Mouse (Mus musculus) neural tube, embryonic 15.5 days (tissue): Measurements from ENCODE around the gene Hspa5. TPM values are rescaled to one million over a fixed set of nuclear protein-coding genes. Genes with fewer than 3 reads are reported as not detected.
"Not testable (repeated sequence)": the region's sequence is repeated elsewhere in the genome, so short reads cannot be mapped to it uniquely, and the experiment has no call there.

ENCODE experiments used
- ATAC-seq: fragments of 200-750 bp; cut with Nextera tagmentation; 2 replicates; pipeline ENCODE4 v1.8.0; 2017; ENCODE audit warnings: mild to moderate bottlenecking, moderate TSS enrichment, moderate library complexity; ENCODE audit not compliant: low FRiP score
- H3K27ac ChIP-seq: fragments of 300-500 bp; sonication (generic); replicated peaks from 2 replicates; pipeline ENCODE4 v1.5.1; 2015; ENCODE audit warnings: mild to moderate bottlenecking, inconsistent platforms
- H3K27me3 ChIP-seq: fragments of 300-500 bp; sonication (generic); replicated peaks from 2 replicates; pipeline ENCODE4 v1.6.1; 2015; ENCODE audit warnings: inconsistent platforms
- H3K36me3 ChIP-seq: fragments of 300-500 bp; sonication (generic); 2 replicates; pipeline ENCODE4 v1.6.1; 2015; ENCODE audit warnings: inconsistent platforms
- H3K4me1 ChIP-seq: fragments of 300-500 bp; sonication (generic); 2 replicates; pipeline ENCODE4 v1.6.1; 2015; ENCODE audit warnings: inconsistent platforms
- H3K4me2 ChIP-seq: fragments of 300-500 bp; sonication (generic); 2 replicates; pipeline ENCODE4 v1.6.1; 2015; ENCODE audit warnings: inconsistent platforms, mild to moderate bottlenecking, moderate library complexity
- H3K4me3 ChIP-seq: fragments of 300-500 bp; sonication (generic); replicated peaks from 2 replicates; pipeline ENCODE4 v1.5.1; 2015; ENCODE audit warnings: mild to moderate bottlenecking, inconsistent platforms
- H3K9ac ChIP-seq: fragments of 300-500 bp; sonication (generic); replicated peaks from 2 replicates; pipeline ENCODE4 v1.6.1; 2015; ENCODE audit warnings: mild to moderate bottlenecking, inconsistent platforms
- H3K9me3 ChIP-seq: fragments of 300-500 bp; sonication (generic); replicated peaks from 2 replicates; pipeline ENCODE4 v1.6.1; 2016; ENCODE audit warnings: inconsistent platforms
- WGBS: fragments of 180-500 bp; shearing (Covaris S2); methylation state at CpG from one replicate; pipeline ENCODE4 v1.1.7; 2015; ENCODE audit warnings: mixed read lengths; 5-methylcytosine and 5-hydroxymethylcytosine counted together
- polyA plus RNA-seq: library from polyadenylated mRNA; unstranded; fragments of >200 nt; fragmentation: Nextera tagmentation; extraction: Ambion mirVana; gene quantifications from 2 replicates; pipeline ENCODE4 v1.2.1, GENCODE M21; 2015

The Hspa5 gene
- polyA plus RNA-seq, 1 experiment from 2014 or later, result 475 TPM

DNA sequence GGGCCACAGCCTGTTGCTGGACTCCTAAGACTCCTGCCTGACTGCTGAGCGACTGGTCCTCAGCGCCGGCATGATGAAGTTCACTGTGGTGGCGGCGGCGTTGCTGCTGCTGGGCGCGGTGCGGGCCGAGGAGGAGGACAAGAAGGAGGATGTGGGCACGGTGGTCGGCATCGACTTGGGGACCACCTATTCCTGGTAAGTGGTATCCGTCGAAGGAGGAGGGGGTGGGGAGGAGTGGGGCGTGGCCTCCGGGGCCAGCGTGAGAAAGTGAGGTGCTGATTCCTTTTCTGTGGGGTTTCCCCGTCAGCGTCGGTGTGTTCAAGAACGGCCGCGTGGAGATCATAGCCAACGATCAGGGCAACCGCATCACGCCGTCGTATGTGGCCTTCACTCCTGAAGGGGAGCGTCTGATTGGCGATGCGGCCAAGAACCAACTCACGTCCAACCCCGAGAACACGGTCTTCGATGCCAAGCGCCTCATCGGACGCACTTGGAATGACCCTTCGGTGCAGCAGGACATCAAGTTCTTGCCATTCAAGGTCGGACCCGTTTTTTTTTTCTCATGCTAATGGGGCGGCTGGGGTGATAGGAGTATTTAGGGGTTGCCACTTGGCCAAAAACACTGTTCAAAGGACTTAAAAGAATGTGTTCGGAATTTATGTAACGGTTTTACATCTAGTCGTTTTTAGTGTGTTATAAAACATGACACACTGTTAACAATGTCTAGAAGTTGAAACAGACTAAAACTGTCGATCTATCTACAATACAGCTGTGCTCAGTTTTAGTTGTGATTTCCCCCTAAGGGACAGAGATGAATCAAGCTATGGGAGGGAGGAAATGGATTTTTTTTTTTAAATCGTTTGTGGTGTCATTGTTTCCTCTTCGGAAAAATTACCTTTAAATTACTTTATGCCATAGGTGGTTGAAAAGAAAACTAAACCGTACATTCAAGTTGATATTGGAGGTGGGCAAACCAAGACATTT is 774 bp downstream of the Hspa5 start:
- H3K9ac ChIP-seq, result peak overlapping the region; percentile 94
- peak; percentile 46 for ATAC-seq
- H3K27ac ChIP-seq, result peak overlapping the region; percentile 91
- peak overlapping the region; percentile 69 for H3K4me2 ChIP-seq
- H3K27me3 ChIP-seq, result no peaks in the 10 kb centered on the region
- 4% methylated on average over 50 of the region's 50 CpGs for WGBS
- H3K9me3 ChIP-seq, result no peaks in the 10 kb centered on the region
- peaks cover 58% of the 10 kb centered on the region for H3K4me1 ChIP-seq
- peaks cover 39% of the 10 kb centered on the region for H3K36me3 ChIP-seq
- H3K4me3 ChIP-seq, result peak overlapping the region; percentile 81

GRCm38 (mm10) chr2:34773673-34774072 is 1.9 kb downstream of the Hspa5 start:
- Histone ChIP-seq H3K9me3 (no peaks in the 10 kb centered on the region), H3K9ac (0 out of 2 replicates have a peak overlapping the region, but pooled peaks have one; percentile 94), H3K36me3 (peaks cover 48% of the 10 kb centered on the region), H3K4me1 (peaks cover 69% of the 10 kb centered on the region), H3K4me3 (peak overlapping the region; percentile 81), H3K27ac (no peak overlapping the region), H3K4me2 (peak overlapping the region; percentile 69), H3K27me3 (no peaks in the 10 kb centered on the region)
- no peak for ATAC-seq
- WGBS, result 93% methylated on average over 4 of the region's 4 CpGs

- Histone ChIP-seq H3K27ac (no peak overlapping the region), H3K4me3 (peak overlapping the region; percentile 81; the same call in 1 of the 2 replicates)
Measured at GRCm38 (mm10) chr2:34774493-34774892, 2.7 kb downstream of the Hspa5 start.

GRCm38 (mm10) chr2:34777237-34777868 is 5.6 kb downstream of the Hspa5 start:
- Histone ChIP-seq H3K27me3 (no peaks in the 10 kb centered on the region), H3K4me1 (peaks cover 59% of the 10 kb centered on the region), H3K9me3 (no peaks in the 10 kb centered on the region), H3K36me3 (peaks cover 61% of the 10 kb centered on the region), H3K9ac (no peak overlapping the region), H3K4me3 (no peak overlapping the region), H3K27ac (no peak overlapping the region), H3K4me2 (peak overlapping the region; percentile 40)
- 74% methylated on average over 1 of the region's 1 CpGs for WGBS
- no peak for ATAC-seq

More at GRCm38 (mm10) chr2:34774493-34774892, 2.7 kb downstream of the Hspa5 start:
- H3K4me2 ChIP-seq, result peak overlapping the region; percentile 69
- H3K36me3 ChIP-seq, result peaks cover 56% of the 10 kb centered on the region
- WGBS, result 91% methylated on average over 6 of the region's 6 CpGs
- no peaks in the 10 kb centered on the region for H3K9me3 ChIP-seq
- no peak for ATAC-seq
- H3K9ac ChIP-seq, result no peak overlapping the region
- H3K4me1 ChIP-seq, result peaks cover 69% of the 10 kb centered on the region
- H3K27me3 ChIP-seq, result no peaks in the 10 kb centered on the region

DNA sequence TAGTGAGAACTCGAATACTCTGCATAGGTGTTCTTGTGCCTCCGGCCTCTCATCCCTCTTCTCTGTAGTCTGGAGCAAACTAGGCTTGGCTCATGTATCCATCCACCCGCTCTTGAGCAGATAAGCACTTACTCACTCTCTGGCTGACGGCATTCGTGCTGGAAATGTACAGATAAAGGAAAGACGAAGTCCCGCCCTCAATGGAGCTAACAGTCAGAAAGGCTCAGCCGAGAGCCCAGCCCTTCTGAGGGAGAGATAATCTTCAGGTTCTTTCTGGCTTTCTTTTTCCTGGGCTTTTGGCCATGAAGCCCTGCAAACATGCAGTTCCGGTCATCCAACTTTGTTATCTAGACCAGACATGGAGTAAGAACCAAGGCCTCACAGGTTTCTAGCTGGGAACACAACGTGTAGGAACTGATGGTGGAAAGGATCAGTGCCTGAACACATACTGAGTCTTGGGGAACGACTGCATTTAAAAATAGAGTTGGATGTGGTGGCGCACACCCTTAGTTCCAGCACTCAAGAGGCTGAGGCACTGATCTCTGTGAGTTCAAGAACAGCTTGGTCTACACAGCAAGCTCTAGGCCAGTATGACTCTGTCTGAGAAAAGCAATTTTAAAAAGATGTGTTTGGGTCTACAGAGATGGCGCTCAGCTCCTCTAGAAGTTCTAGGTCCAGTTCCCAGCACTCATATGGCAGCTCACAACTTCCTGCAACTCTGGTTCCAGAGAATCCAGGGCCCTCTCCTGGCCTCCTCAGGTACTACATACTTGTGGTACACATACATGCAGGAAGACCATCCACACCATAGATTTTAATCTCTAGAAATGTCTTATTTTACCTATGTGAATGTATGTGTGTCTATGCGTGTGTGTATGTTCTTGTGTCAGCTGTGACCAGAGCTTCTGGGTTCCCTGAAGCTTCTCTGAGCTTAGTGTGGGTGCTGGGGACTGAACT is 11.6 kb downstream of the Hspa5 start:
- ATAC-seq, result no peak
- Histone ChIP-seq H3K4me2 (no peak overlapping the region), H3K36me3 (peaks cover 46% of the 10 kb centered on the region), H3K4me1 (peaks cover 3% of the 10 kb centered on the region), H3K4me3 (no peak overlapping the region), H3K9ac (no peak overlapping the region), H3K27ac (no peak overlapping the region), H3K27me3 (no peaks in the 10 kb centered on the region), H3K9me3 (no peaks in the 10 kb centered on the region)
- 91% methylated on average over 14 of the region's 14 CpGs for WGBS

DNA sequence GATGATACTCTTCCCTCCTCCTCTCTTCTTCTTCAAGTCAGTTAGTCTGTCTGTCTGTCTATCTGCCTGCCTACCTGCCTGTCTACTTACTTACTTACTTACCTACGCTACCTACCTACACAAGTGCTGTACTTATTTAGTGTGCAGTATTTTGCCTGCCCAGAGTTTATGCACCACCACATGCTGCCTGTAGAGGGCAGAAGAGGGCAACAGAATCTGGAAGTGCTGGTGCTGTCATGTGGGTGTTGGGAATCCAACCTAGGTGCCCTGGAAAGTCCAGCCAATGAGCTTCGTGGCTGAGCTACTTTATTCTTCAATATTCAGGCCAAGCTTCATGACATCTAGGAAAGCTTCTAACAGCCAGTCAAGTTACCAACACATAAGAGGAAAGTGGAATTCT is 12.3 kb downstream of the Hspa5 start:
- Histone ChIP-seq H3K4me2 (no peak overlapping the region), H3K27ac (no peak overlapping the region), H3K9me3 (no peaks in the 10 kb centered on the region), H3K9ac (no peak overlapping the region), H3K4me1 (no peaks in the 10 kb centered on the region), H3K36me3 (peaks cover 38% of the 10 kb centered on the region), H3K4me3 (no peak overlapping the region), H3K27me3 (no peaks in the 10 kb centered on the region)
- no peak for ATAC-seq
- WGBS, result 76% methylated on average over 2 of the region's 2 CpGs

- H3K4me3 ChIP-seq, result no peak overlapping the region
- WGBS, result 97% methylated on average over 8 of the region's 8 CpGs
- H3K9me3 ChIP-seq, result no peaks in the 10 kb centered on the region
- H3K36me3 ChIP-seq, result peaks cover 30% of the 10 kb centered on the region
- no peak for ATAC-seq
- no peaks in the 10 kb centered on the region for H3K4me1 ChIP-seq
- H3K4me2 ChIP-seq, result no peak overlapping the region
- H3K27ac ChIP-seq, result no peak overlapping the region
- H3K9ac ChIP-seq, result no peak overlapping the region
- no peaks in the 10 kb centered on the region for H3K27me3 ChIP-seq
Measured at GRCm38 (mm10) chr2:34790282-34790681, 18.5 kb downstream of the Hspa5 start.

- not testable (repeated sequence) for ATAC-seq, H3K27ac ChIP-seq, H3K4me3 ChIP-seq, H3K4me2 ChIP-seq, H3K9me3 ChIP-seq, H3K27me3 ChIP-seq, H3K4me1 ChIP-seq, H3K9ac ChIP-seq
- H3K36me3 ChIP-seq, result peaks cover 29% of the 10 kb centered on the region
- 98% methylated on average over 2 of the region's 2 CpGs for WGBS
Measured at GRCm38 (mm10) chr2:34792543-34792942, 20.8 kb downstream of the Hspa5 start.

DNA sequence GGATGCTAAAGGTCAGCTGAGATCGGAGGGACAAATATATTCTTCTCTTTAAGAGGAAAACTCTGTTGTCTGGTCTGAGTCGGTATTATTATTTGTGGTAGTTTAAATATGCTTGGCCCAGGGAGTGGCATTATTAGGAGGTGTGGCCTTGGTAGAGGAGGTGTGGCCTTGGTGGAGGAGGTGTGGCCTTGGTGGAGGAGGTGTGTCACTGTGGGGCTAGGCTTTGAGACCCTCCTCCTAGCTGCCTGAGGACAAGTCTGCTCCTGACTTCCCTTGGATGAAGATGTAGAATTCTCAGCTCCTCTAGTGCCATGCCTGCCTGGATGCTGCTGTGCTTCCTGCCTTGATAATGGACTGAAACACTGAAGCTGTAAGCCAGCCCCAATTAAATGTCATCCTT is 22.7 kb downstream of the Hspa5 start:
- Histone ChIP-seq H3K9me3 (no peaks in the 10 kb centered on the region), H3K4me1 (peaks cover 7% of the 10 kb centered on the region), H3K27me3 (no peaks in the 10 kb centered on the region), H3K4me3 (no peak overlapping the region), H3K27ac (no peak overlapping the region), H3K36me3 (peaks cover 26% of the 10 kb centered on the region), H3K9ac (no peak overlapping the region), H3K4me2 (no peak overlapping the region)
- 96% methylated on average over 2 of the region's 2 CpGs for WGBS
- no peak for ATAC-seq

DNA sequence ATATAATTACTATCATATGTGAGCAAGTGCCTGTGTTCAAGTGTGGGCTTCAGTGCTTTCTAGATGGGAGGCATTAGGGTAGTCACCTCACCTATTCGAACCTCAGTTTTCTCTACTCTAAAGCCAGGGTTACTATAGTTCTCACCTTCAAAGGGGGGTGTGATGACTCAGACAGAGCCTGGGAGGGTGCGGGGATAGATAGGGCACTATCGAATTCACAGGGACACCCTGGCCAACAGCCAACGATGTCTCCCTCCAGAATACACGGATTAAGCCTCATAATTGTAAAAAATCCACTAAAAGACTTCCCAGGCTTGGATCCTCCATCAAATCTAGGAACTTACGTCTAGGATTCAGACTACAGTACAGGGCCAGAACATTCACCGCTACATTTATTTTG is 23.7 kb downstream of the Hspa5 start:
- no peaks in the 10 kb centered on the region for H3K9me3 ChIP-seq
- H3K36me3 ChIP-seq, result peaks cover 19% of the 10 kb centered on the region
- H3K9ac ChIP-seq, result no peak overlapping the region
- no peak for ATAC-seq
- 94% methylated on average over 7 of the region's 7 CpGs for WGBS
- H3K4me1 ChIP-seq, result peaks cover 15% of the 10 kb centered on the region
- no peaks in the 10 kb centered on the region for H3K27me3 ChIP-seq
- H3K27ac ChIP-seq, result no peak overlapping the region
- H3K4me3 ChIP-seq, result no peak overlapping the region
- no peak overlapping the region for H3K4me2 ChIP-seq
